Mouse (Mus musculus): Measurements from ENCODE around the gene Dlx2.

The Dlx2 gene

GRCm38 (mm10) chr2:71499276-71500230 lies 47.0 kb downstream of the Dlx2 start:
- DNase-seq, result no peak

DNA sequence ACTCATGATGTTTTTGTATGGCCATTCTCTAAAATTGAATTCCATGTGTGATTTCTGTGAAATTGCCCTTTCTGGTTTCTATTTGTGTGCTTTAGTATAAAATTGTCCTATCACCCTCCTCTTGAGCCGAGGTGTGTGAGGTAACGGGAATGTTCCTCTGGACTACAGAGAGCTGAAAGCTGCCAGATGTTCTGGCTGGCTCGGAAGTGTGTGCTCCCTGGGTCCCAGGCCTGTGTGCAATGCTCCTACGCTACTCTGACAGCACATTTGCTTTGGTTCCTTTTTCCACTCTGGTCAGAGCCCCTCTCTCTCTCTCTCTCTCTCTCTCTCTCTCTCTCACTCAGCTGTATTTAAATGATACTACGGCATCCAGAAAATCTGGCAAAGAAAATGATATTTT lies 49.4 kb downstream of the Dlx2 start:
- no peak for DNase-seq

GRCm38 (mm10) chr2:71494971-71495370 lies 51.6 kb downstream of the Dlx2 start:
- DNase-seq, result no peak

- DNase-seq, result no peak
Measured at GRCm38 (mm10) chr2:71494503-71494902, 52.1 kb downstream of the Dlx2 start.
